Mouse (Mus musculus) erythroblast, embryonic 14.5 days (primary cell): Measurements from ENCODE around the gene Wwc1.

Experiments used
- GATA1 ChIP-seq: IDR thresholded peaks from 2 replicates; pipeline ENCODE4 v1.6.1; 2012; ENCODE audit warnings: low read length, inconsistent platforms, mixed read lengths
- TAL1 ChIP-seq: IDR thresholded peaks from 3 replicates; pipeline ENCODE4 v1.6.1; 2012; ENCODE audit warnings: low read length, inconsistent platforms, mixed read lengths

- no peak for TF ChIP-seq GATA1
- no peak for TF ChIP-seq TAL1
These were observed 48.0 kb downstream of the Wwc1 start for GRCm38 (mm10) chr11:35932121-35932885.
